20 mouse cellular contexts compared by ENCODE assay signal in the genomic region with DNA sequence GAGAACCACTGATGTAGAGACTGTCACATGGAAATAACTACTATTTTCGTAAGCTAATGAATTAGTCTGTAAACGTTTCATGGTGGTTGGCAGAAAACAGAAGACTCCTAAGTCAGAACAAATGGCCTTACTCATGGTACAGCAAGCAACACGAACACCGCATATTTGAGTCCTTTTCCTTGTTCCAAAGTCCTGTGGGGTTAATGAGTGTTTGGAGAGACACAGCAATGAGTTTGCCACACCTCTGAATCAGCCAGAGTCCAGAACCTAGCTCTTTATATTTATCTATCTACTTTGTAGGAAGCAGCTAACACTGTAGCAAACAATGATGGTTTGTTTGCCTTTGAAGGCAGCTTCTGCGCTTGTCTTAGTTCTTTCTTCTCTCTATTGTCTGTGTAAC. TPM values are rescaled to one million over a fixed set of nuclear protein-coding genes. Genes with fewer than 3 reads are reported as not detected.
A peak's percentile ranks its signal among the peaks of the same experiment; 100 is the strongest.
DNase-seq lines count a peak whose midpoint lies in the region; ATAC-seq and TF ChIP-seq lines count a peak whose summit lies in the region.
"Had no signal": no experiment of that assay in that cellular context is flagged by ENCODE, and none has a peak within 500 bp of the region (broad histone marks: within the 10 kb centered on the region; RNA-seq: fewer than 3 reads in every experiment).

No protein-coding gene starts in this region.

- TF ChIP-seq CTCF in hindbrain, postnatal 0 days (IDR thresholded peaks at IDR 0.05; ENCODE audit: low read depth): no peak

- H3K4me1 ChIP-seq in kidney, embryonic 15.5 days: peaks cover 11% of the 10 kb centered on the region
- peaks cover 12% of the 10 kb centered on the region for H3K4me1 ChIP-seq in intestine, embryonic 14.5 days (replicated peaks; ENCODE audit: control insufficient read depth, insufficient read depth, low read length)
- no peaks in the 10 kb centered on the region for H3K4me1 ChIP-seq in stomach, embryonic 15.5 days
- H3K4me1 ChIP-seq in hindbrain, postnatal 0 days (ENCODE audit: insufficient read depth, low read length): 0 out of 2 replicates have a peak, but pooled peaks cover 4% of the 10 kb centered on the region
- H3K4me1 ChIP-seq: limb, embryonic 15.5 days had no signal

- H3K36me3 ChIP-seq in kidney, embryonic 15.5 days: no peaks in the 10 kb centered on the region
- no peaks in the 10 kb centered on the region for H3K36me3 ChIP-seq in intestine, embryonic 14.5 days (ENCODE audit: control insufficient read depth, insufficient read depth, low read length)
- no peaks in the 10 kb centered on the region for H3K36me3 ChIP-seq in stomach, embryonic 15.5 days
- no peaks in the 10 kb centered on the region for H3K36me3 ChIP-seq in hindbrain, postnatal 0 days (ENCODE audit: insufficient read depth, low read length)
- H3K36me3 ChIP-seq: embryonic facial prominence, embryonic 10.5 days; hindbrain, embryonic 13.5 days; limb, embryonic 15.5 days; midbrain, embryonic 12.5 days; neural tube, embryonic 13.5 days had no signal

- no peaks in the 10 kb centered on the region for H3K27me3 ChIP-seq in kidney, embryonic 15.5 days
- no peaks in the 10 kb centered on the region for H3K27me3 ChIP-seq in intestine, embryonic 14.5 days (replicated peaks; ENCODE audit: control insufficient read depth, insufficient read depth, low read length)
- no peaks in the 10 kb centered on the region for H3K27me3 ChIP-seq in stomach, embryonic 15.5 days (replicated peaks)
- H3K27me3 ChIP-seq in hindbrain, postnatal 0 days (ENCODE audit: insufficient read depth, low read length): no peaks in the 10 kb centered on the region
- H3K27me3 ChIP-seq: hindbrain, embryonic 13.5 days; limb, embryonic 15.5 days; midbrain, embryonic 12.5 days; neural tube, embryonic 13.5 days had no signal

- H3K27ac ChIP-seq in kidney, embryonic 15.5 days: 0 out of 2 replicates have a peak overlapping the region, but pooled peaks have one; percentile 22
- H3K27ac ChIP-seq in intestine, embryonic 14.5 days (ENCODE audit: low read depth): peak overlapping the region; percentile 12; the same call in 1 of the 2 replicates
- H3K27ac ChIP-seq in stomach, embryonic 15.5 days: peak overlapping the region; percentile 51; the same call in 1 of the 2 replicates
- no peak overlapping the region for H3K27ac ChIP-seq in hindbrain, postnatal 0 days
- H3K27ac ChIP-seq: embryonic facial prominence, embryonic 10.5 days; gastrocnemius, adult 2 months; hindbrain, embryonic 13.5 days; limb, embryonic 15.5 days; midbrain, embryonic 12.5 days; neural tube, embryonic 13.5 days had no signal

- H3K9me3 ChIP-seq in kidney, embryonic 15.5 days (replicated peaks): no peaks in the 10 kb centered on the region
- no peaks in the 10 kb centered on the region for H3K9me3 ChIP-seq in intestine, embryonic 14.5 days (ENCODE audit: control insufficient read depth, low read length)
- no peaks in the 10 kb centered on the region for H3K9me3 ChIP-seq in stomach, embryonic 15.5 days
- H3K9me3 ChIP-seq in hindbrain, postnatal 0 days (ENCODE audit: low read length): no peaks in the 10 kb centered on the region
- H3K9me3 ChIP-seq: embryonic facial prominence, embryonic 10.5 days; hindbrain, embryonic 13.5 days; limb, embryonic 15.5 days; midbrain, embryonic 12.5 days; neural tube, embryonic 13.5 days had no signal

- WGBS in kidney, embryonic 15.5 days: 56% methylated on average over 5 of the region's 5 CpGs
- WGBS in intestine, embryonic 14.5 days: 57% methylated on average over 5 of the region's 5 CpGs
- WGBS in stomach, embryonic 15.5 days: 55% methylated on average over 5 of the region's 5 CpGs
- 53% methylated on average over 5 of the region's 5 CpGs for WGBS in hindbrain, postnatal 0 days

- no peak for DNase-seq in kidney, postnatal 4 days
- DNase-seq in intestine, embryonic 14.5 days (ENCODE audit: low spot score): no peak
- peak; percentile 50 for DNase-seq in kidney, postnatal 14 days
- DNase-seq in spleen, postnatal 36 days (ENCODE audit: low spot score in 2 of 2): no peak
- DNase-seq in hindbrain, postnatal 0 days (ENCODE audit: low spot score): no peak
- DNase-seq: adrenal gland, adult 2 months; B cell, adult 2 months; cerebellum, adult 8-10 months; gastrocnemius, adult 2 months; heart, postnatal 14 days had no signal

- no peak overlapping the region for H3K4me2 ChIP-seq in kidney, embryonic 15.5 days
- no peak overlapping the region for H3K4me2 ChIP-seq in intestine, embryonic 14.5 days (ENCODE audit: low read length)
- H3K4me2 ChIP-seq in stomach, embryonic 15.5 days: no peak overlapping the region
- no peak overlapping the region for H3K4me2 ChIP-seq in hindbrain, postnatal 0 days (ENCODE audit: low read depth, low read length)
- H3K4me2 ChIP-seq: heart, embryonic 11.5 days; hindbrain, embryonic 13.5 days; limb, embryonic 15.5 days; midbrain, embryonic 12.5 days; neural tube, embryonic 13.5 days had no signal

- ATAC-seq in kidney, embryonic 15.5 days (replicated peaks; ENCODE audit: low FRiP score): no peak
- 0 out of 2 replicates have a peak, but pooled peaks have one; percentile 2 for ATAC-seq in intestine, embryonic 14.5 days (replicated peaks; ENCODE audit: low FRiP score, low TSS enrichment, low read depth)
- ATAC-seq in stomach, embryonic 15.5 days (ENCODE audit: insufficient read depth, low FRiP score, low read depth): no peak
- no peak for ATAC-seq in inflammation-experienced regulatory T-cells, adult 6 months
- ATAC-seq in hindbrain, postnatal 0 days: no peak
- ATAC-seq: lung, postnatal 0 days had no signal

- H3K9ac ChIP-seq in kidney, embryonic 15.5 days: no peak overlapping the region
- H3K9ac ChIP-seq in intestine, embryonic 14.5 days (ENCODE audit: low read length): no peak overlapping the region
- H3K9ac ChIP-seq in stomach, embryonic 15.5 days: no peak overlapping the region
- no peak overlapping the region for H3K9ac ChIP-seq in hindbrain, postnatal 0 days (replicated peaks; ENCODE audit: low read length)
- H3K9ac ChIP-seq: hindbrain, embryonic 13.5 days; limb, embryonic 15.5 days; midbrain, embryonic 12.5 days; neural tube, embryonic 13.5 days had no signal

- no peak overlapping the region for H3K4me3 ChIP-seq in kidney, embryonic 15.5 days (replicated peaks)
- no peak overlapping the region for H3K4me3 ChIP-seq in intestine, embryonic 14.5 days (ENCODE audit: low read depth, low read length)
- no peak overlapping the region for H3K4me3 ChIP-seq in stomach, embryonic 15.5 days (replicated peaks)
- no peak overlapping the region for H3K4me3 ChIP-seq in hindbrain, postnatal 0 days (ENCODE audit: low read length)
- H3K4me3 ChIP-seq: embryonic facial prominence, embryonic 10.5 days; gastrocnemius, adult 2 months; hindbrain, embryonic 13.5 days; limb, embryonic 15.5 days; midbrain, embryonic 12.5 days; neural tube, embryonic 13.5 days had no signal

RNA-seq across cellular contexts. Expression of a gene that starts 4.5 kb away (rescaled TPM):
- polyA plus RNA-seq in kidney, embryonic 15.5 days (2015; fragmentation: Nextera tagmentation; extraction: Ambion mirVana): 65.2 and 68.1 TPM in 2 replicates
- 76.8 and 95.3 TPM in 2 replicates for polyA plus RNA-seq in intestine, embryonic 14.5 days (2014; fragmentation: Nextera tagmentation; extraction: Ambion mirVana)
- polyA plus RNA-seq in stomach, embryonic 15.5 days (2015; fragmentation: Nextera tagmentation; extraction: Ambion mirVana): 79.8 and 81.0 TPM in 2 replicates
- polyA plus RNA-seq in inflammation-experienced regulatory T-cells, adult 6 months (2017; shearing (Covaris generic)): 10 to 100 TPM; 40.2 to 58.3 (median 41.3) TPM
- 155 and 175 TPM in 2 replicates for total RNA-seq in hindbrain, postnatal 0 days (2014; rRNA removed)
- 118 and 119 TPM in 2 replicates for polyA plus RNA-seq in hindbrain, postnatal 0 days (2015; fragmentation: Nextera tagmentation; extraction: Ambion mirVana)
